Mouse (Mus musculus) hindlimb bud, embryonic 11.5 days (tissue): ENCODE measurements around the gene Dscaml1.

Source experiments
- DNase-seq: peaks from one replicate; pipeline ENCODE4 v3.0.0-alpha.2; 2012; ENCODE audit warnings: low read depth, low spot score; ENCODE audit errors: extremely low spot score

The Dscaml1 gene

DNA sequence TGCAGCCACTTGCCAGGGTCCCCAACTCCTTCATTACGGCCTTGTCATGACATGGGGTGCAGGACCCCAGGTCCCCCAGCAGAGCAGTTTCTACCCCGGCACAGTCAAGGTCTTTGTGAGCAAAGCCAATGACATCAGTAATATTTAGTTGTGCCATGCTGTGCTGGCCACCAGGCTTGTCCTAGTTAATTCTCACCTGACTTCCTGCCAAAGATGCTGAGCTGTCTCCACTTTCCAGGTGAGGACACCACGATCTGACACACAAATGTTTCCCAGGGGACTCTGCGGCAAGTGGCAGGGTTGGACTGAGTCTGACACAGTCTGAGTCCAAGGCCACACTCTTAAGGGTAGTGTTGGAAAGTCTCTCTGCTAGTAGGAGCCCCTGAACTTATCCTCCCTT lies at the start of gene Dscaml1:
Gene Dscaml1 (plus strand): TSS at position 173 of the 400 bp plus-strand sequence.
- no peak for DNase-seq

DNA sequence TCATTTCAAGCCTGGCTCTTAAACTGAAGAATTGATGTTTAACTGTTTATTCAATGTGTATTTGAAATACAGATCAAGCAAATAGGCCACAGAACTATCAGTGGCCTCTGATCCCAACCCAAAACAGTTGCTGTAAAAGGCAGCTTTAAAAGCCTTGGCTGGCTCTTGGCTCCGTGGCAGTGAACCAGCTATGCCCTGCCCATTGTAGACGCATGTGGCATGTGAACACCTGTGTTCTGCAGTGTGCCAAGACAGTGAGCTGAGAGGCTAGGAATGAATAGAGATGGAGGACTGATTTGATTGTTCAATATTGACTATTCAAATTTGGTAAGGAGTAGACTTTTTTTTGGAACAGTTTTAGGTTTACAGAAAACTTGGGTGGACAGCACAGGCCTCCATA lies 49.5 kb upstream of the Dscaml1 start:
- no peak for DNase-seq

DNA sequence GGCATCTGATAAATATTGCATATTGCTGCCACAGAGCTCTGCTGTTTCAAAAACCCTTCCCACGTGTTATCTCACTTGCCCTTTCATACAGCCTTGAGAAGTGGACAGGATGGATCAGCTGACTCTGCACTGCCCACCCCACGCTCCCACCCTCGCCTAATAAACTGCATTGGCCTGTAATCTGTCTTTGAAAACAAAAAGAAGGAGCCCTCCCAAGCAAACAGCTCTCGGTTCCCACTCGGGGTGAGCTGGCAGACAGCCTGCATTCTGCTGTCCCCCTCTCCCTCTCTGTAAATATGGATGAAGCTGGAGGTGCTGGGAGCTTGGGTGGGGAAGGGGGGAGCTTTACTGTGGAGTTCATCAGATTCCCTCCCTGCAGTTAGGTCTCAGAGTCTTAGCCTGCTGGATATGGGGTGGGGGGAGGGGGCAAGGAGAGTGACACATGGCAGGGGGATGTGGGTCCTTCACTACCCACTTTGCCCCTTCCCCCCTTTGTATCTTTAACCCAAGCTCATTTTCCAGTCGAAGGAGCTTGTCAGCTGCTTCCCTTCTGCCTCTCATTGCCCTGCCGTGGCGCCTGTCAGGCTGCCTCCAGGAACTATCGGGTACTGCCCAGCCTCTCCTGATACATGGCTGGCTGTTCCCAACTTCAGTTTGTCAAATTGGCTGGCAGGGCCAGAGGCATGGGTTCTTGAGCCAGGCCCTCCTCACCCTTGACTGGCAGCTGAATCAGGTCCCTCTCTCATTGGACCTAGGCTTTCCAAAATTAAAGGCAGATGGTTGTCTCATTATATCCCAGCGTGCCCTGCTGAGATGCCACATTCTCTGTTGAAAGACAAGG lies 45.8 kb upstream of the Dscaml1 start:
- no peak for DNase-seq

DNA sequence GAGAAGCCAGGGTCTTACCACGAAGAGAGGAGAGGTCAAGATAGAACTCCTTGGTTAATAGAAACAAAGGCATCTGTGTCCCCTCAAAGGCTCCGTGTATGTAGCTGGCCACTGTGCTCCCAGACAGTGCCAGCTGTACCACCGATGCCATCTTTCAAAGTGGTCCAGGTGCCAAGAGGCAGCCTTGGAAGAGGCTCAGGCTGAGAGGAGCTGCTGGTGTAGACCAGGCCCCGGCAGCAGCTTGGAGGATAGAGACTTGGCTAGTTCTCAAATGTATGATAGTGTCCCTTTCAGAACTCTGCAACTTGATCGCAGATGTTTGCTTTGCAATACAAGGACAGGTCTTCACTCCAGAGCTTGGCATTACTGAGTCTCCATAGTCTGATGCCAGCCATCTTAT lies 44.1 kb upstream of the Dscaml1 start:
- no peak for DNase-seq

DNA sequence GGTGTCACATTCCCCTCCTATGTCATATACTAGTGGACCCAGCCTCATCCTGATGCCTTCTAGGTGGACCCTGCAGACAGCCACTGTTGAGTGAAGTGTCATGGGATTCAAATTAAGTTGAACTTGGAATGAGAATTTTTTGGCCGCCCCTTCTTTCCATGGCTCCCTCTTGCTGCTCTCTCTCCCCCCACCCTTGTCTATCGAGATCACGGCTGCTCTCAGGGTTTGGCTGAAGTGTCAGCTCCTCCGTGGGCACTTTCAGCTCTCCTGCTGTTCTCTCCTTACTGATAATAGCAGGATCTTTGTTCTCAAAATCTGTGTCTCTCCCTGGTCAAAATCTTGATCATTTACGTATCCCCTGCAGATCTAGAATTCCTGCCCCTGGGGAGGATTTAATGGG lies 43.6 kb upstream of the Dscaml1 start:
- no peak for DNase-seq

DNA sequence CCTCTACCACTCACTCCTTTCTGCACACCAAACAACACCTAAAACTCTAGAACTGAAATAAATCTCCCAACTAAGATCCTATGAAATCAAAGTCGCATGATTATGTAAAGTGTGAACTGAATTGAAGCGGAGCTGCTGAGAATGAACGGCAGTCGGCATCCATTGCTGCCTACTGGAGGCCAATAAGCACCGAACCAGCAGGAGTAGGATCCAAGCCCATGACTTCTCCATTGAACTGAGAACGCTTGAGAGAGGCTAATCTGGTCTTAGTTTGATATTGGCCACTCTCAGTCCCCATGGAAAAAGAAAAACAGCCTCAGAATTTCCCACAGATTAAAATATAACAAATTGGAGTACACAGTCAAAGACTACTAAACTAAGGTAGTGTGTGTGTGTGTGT lies 42.5 kb upstream of the Dscaml1 start:
- DNase-seq: no peak

DNA sequence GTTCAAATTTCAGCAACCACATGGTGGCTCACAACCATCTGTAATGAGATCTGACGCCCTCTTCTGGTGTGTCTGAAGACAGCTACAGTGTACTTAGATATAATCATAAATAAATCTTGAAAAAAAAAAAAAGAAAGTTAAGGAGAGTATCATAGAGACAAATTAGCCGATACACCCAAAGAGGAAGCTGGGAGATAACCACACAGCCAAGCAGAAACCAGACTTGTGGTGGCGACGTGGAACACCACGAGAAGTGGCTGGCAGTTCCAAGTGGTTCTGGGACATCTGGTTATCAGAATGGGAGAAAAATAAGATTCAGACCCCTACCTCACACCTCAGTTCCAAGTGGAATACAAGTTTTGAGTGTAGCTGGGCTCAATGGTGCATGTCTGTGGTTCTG lies 39.7 kb upstream of the Dscaml1 start:
- DNase-seq: no peak

DNA sequence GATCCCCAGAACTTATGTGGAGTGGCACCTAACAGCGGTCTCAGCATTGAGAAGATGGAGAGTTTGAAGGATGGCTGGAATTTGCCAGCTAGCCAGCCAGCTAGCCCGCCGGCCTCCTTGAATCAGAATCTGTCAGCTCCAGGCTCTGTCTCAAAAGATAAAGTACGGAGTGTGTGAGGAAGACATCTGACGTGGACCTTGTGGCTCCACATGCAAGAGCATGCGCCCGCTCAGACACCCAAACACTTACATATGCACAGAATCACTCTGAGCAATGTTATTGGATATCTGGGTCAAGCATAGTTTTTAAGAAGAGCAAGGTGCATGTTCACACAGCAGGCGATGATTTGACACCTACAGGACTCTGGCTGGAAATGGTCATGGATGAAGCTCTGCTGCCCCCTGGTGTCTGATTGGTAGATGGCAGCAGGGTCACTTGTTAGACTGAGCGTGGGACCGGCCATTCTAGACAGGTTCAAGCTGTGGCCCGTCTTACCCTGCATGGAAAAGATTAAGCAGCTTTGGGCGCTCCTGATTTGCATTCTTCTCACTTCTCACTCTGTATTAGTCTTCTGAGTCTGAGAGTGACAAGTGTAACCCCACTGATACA lies 37.9 kb upstream of the Dscaml1 start:
- DNase-seq: no peak

DNA sequence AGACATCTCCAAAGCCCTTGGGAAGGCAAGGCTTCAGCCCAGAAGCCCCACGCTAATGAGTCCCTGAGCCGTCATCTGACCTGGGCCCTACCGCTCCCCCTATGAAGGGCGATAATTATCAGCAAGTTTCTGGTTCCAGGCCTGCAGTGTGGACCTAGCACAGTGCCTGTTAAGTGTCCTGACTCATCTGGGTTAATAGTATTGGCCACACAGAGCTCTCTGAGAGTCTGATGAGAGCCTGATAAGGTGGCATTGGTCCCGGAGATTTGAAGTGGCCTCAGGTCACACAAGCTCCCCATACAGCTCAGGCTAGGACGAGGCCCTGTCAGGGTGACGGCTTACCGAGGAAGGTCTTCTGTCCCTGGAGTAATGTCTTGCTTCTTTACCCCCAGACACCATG lies 36.8 kb upstream of the Dscaml1 start:
- no peak for DNase-seq

DNA sequence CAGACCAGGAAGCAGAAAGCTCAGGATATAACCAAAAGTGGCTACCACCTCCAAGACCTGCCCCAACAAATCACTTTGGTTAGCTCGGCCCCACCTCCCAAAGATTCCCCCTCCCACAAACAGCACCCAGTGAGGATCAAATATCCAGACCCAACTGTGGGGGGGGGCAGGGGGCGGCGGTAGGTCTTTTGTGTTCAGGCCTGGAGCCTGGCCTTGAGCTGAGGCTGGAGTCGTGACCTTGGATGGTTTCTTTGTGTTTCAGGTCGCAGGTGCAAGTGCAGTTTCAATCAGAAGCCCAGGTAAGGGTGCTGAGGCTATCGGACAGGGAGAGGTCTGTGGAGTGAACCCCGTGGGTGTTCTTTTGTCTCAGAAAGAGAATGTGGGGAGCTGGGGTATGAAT lies 35.1 kb upstream of the Dscaml1 start:
- DNase-seq: no peak

DNA sequence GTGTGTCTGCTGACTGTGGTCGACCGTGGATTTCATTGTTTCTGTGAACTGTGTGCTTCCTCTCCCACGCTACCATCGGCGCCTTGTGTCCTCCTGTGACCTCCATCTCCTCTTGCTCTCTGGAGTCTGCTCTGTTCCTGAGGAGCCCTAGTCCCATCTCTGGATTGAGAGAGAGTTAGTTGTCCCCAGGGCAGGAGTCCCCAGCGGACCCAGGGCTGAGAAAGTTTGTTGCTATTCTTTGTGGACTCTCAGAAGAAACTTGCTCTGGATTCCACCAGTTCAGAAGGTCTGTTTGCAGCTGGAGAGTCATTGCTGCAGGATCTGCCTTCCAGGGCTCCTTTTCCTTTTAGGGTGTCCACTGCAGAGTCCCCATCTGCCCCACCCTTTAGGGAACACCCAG lies 31.2 kb upstream of the Dscaml1 start:
- no peak for DNase-seq

DNA sequence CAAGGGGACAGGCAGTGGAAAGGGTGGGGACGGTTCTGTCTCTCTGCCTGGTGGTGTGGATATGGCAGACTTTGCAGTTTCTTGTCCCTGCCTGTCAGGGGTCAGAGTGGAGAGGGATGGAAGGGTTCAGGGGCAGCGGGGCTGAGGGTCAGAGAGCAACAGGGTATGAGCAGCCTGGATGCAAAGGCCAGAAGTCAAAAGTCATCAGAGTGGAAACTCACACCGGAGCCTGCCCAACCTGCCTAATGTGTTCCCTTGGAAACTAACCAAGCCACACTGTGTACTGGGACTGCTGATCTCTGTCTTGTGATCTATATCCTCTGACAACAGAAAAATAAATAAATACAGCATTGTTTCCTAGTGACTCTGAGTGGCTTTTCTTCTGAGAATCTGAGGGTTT lies 30.6 kb upstream of the Dscaml1 start:
- no peak for DNase-seq

DNA sequence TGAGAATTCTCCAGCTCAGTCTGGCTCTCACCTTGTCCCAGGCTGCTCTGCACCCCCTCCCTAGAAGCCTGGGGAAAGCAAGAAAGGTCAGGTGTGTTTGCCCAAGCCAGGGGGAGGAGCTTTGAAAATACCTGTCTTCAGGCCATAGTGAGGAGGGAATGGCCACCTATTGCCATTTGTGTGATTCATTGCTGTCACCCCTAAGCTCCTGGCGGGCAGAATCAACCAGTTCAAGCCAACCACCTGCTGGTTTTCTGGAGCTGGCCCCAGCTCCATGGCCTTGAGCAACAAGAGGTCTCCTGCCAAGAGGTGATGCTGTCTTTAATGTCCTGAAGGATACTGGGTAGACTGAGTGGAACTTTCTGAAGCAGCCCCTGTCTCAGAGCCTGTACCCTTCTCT lies 28.1 kb upstream of the Dscaml1 start:
- DNase-seq: no peak

DNA sequence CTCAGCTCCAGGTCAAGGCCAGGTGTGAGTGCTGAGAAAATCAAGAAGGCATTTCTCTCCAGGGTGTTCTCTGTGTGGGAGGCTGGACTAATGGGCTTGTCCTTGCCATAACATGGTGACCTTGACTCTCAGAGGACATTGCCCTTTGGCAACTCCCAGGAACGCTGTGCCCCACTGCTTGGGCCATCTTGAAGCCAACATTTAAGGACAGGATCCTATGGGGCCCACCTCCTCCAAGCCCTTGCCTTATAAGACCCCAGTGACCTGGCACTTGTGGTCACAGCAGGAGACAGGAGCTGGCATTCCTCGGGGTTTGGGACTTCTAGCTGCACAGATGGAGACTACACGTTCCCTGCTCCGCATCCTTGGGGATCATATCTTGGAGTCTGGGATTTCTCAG lies 27.0 kb upstream of the Dscaml1 start, which contains the start of gene Fxyd2:
Gene Fxyd2 (plus strand): TSS at position 236 of the 400 bp plus-strand sequence.
- DNase-seq: no peak

DNA sequence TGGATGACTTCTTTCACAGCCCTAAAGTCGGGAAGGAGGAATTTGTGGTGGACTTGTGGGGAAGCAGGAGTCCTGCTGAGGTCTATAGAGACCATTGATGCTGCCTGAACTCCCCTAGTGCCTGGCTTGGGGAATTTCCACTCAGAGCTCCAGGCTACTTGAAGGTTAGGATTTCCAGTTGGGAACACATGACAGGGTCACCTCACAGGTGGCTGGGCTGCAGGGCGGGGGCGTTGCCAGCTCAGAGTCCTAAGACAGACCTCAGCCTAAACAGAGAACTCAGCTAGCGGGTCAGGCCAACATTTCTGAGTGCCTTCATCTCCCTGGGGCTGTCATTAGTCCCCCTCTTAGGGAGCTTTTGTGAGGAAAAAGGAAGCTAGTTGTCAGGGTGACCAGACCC lies 24.6 kb upstream of the Dscaml1 start:
- no peak for DNase-seq

DNA sequence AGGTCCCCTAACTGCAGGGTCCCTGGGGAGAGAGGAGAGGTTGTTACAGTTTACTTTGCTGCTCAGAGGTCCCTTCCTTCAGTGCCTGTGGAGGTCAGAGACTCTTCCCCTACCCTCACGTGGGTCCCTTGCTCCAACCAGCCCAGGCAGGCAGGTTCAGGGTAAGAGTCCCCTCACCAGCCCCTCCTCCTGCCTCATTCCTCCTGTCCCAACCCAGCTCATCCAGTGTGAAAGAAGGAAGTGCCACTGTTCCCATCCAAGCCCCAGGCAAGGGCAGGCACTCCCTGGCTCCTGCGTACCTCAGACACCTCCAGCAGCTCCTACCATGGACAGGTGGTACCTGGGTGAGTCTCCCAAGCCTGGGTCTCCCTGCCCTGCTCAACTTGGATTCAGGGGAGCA lies 23.5 kb upstream of the Dscaml1 start:
- no peak for DNase-seq

DNA sequence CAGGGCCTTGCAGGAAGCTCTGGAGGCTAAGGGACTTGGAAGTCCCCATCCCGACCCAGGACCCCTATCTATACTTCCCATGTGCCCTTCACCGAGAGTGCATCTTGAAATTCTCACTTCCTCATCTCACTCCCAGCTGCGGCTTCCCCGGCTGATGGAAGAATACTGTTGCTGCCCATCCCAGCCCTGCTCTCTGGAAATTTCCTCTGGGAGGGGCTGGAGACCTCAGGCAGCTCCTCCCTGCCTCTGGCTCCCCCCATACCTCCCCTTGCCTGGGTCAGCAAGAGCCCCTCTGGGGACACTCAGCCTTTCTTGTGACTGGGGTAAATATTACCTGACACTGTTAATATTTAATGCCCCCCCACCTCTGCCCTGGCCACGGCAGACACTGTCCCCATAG lies 20.7 kb upstream of the Dscaml1 start:
- no peak for DNase-seq

DNA sequence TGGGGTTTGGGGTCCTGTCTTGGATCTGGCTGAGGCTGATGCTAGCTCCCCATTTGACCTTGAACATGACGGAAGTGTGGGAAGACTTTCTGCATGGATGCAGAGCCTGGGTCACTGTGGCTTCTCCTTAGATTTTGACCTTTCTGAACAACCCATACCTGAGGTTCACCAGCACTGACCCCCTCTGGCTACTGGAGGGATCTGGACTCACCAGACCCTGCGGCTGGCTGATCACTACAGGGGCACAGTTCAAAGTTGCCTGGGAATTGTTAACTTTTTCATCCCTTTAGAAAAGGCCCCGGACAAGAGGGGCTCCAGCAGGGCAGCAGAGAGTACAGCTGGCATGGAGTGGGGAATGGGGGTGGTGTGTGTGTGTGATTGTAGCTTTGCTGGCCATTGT lies 19.6 kb upstream of the Dscaml1 start:
- DNase-seq: no peak

DNA sequence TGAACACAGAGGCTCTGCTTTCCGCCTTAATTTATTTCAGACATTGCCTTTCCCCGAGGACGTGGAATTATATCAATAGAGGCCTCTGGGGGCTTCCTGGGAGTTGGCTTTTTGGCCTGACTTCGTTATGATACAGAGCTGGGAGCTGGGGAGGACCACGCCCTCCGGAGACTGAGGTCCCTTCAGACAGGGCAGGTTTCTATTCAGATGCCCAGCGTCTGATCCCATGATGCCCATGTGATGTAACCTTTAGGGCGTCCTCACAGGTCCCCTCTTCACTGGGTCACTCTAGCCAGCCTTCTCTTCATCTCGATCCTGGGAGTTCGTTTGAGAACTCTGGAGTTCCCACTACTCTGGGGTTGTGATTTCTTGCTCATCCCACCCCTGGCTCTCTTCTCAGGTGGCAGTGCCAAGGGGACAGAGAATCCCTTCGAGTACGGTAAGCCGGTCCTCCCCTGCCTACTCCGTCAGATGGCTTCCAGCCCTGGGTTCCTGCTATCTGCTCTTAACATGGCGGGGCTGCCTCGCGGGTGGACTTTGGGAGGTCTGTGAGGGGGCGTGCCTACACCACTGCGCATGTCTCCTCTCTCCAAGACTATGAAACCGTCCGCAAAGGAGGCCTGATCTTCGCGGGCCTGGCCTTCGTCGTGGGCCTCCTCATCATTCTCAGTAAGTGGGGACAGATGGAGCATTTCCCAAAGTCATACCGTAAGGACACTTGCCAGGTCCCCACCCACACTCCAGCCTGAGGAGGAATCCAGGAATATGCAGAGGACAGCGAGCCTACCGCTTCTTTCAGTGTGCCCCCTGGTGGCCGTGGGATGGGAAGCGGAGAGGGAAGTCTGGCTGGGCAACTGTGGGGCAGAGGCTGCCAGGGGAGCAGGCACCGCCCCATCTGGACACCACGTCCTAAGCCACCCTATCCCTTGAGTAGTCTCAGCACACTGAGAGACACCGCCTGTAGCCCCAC lies 18.4 kb upstream of the Dscaml1 start:
- DNase-seq: peak; percentile 22

DNA sequence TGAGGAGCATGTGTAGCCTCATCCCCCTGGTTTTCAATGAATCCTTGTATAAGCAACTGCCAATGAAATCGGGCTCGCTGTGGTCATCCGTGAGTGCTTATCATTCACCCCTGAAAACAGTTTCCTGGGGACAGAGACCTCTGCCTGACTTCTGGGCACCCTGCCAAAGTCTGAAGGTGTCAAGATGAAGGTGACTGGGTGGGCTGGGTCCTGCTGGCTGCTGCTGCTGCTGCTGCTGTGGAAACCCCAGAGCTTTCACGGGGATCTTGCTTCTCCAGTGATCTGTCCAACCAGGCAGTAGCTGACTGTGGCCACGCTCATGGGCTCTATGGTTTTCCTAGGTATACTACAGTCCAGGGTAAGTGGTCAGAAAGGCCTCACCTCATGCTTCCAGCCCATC lies 16.2 kb upstream of the Dscaml1 start:
- DNase-seq: no peak

DNA sequence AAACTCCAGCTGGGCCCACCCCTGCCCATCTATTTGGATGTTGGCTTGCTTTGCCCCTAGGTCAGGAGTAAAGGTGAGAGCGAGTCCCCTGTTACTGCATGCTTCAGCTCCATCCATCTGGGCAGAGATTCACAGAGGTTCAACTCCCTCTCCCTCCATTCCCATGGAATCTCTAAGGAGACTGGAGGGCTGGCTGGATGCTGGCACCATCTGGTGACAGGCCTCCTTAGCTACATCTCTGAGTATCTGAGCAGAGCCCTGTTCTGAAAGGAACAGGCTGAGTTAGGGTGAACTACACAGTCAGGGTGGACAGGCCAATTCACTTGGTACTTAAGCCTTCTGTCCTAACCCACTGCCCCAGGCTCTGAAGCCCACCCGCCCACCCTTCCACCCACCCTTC lies 15.8 kb upstream of the Dscaml1 start:
- no peak for DNase-seq

DNA sequence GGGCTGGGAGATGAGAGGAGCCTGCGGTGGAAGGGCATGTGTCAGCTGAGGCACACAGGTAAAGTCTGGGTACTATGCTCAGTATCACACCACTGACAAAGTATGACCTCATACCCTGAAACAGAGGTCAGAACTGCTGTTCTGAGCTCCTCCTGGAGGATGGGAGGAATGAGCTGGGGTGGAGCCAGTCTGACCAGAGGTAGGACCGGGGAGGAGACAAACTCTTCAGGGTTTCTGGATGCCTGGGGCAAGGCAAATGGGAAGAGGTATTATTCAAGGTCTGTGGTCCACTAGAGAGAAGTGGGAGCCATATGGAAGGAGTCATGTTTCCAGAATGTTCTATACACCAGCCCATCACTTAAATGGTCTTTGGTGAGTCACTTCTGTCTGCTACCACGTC lies 15.3 kb upstream of the Dscaml1 start:
- no peak for DNase-seq
